In the genomic region with DNA sequence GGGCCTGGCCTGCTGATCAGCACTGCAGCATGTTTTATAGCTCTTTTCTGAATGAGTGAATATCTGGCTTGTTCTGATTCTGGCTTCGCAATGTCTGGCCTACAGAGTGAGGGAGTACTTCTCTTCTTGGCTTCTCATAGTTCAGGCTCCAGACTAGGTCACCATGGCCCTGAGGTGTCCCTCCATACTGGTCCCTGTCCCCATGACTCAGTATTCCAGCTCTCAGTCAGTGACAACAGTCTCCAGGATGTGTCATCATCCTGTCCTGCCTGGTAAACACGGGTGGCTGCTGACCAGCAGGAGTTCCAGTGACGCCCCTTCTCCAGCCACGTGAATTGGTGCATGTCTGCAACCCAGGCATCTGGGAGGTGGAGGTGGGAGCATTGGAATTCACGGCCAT, we compare ENCODE assay signal across 23 mouse cellular contexts. TPM values are rescaled to one million over a fixed set of nuclear protein-coding genes. Genes with fewer than 3 reads are reported as not detected.
A peak's percentile ranks its signal among the peaks of the same experiment; 100 is the strongest.
DNase-seq lines count a peak whose midpoint lies in the region; ATAC-seq and TF ChIP-seq lines count a peak whose summit lies in the region.
"Had no signal": no experiment of that assay in that cellular context is flagged by ENCODE, and none has a peak within 500 bp of the region (broad histone marks: within the 10 kb centered on the region; RNA-seq: fewer than 3 reads in every experiment).

No protein-coding gene starts in this region.

- H3K4me1 ChIP-seq in CH12.LX (ENCODE audit: control insufficient read depth in 1 of 2, insufficient read depth in 2 of 2), result peaks cover 59 to 80% of the 10 kb centered on the region in 2 experiments
- H3K4me1 ChIP-seq in bone marrow macrophage, adult 2 months (ENCODE audit: control insufficient read depth, insufficient read depth, low read length), result peaks cover 51% of the 10 kb centered on the region
- H3K4me1 ChIP-seq in limb, embryonic 12.5 days (replicated peaks), result peaks cover 52% of the 10 kb centered on the region
- no peaks in the 10 kb centered on the region for H3K4me1 ChIP-seq in forebrain, postnatal 0 days (ENCODE audit: insufficient read depth)

- dilution Hi-C loops in CH12.LX (cut with MboI; ENCODE audit: extremely low pct_ligation_motif_present, extremely low pct_unique_long_range_greater_than_20kb, low sequenced_read_pairs), result no loop called here

- WGBS in limb, embryonic 12.5 days, result 85% methylated on average over 5 of the region's 5 CpGs
- WGBS in forebrain, postnatal 0 days, result 81% methylated on average over 5 of the region's 5 CpGs

- peak; percentile 73 to 86 for DNase-seq in adrenal gland, adult (ENCODE audit: inconsistent age in 2 of 2, low spot score in 1 of 2)
- DNase-seq in adrenal gland, postnatal 4 days (ENCODE audit: low spot score in 2 of 2), result no peak
- no peak for DNase-seq in CH12.LX (ENCODE audit: extremely low read depth)
- no peak for DNase-seq in forebrain, postnatal 0 days
- DNase-seq in lung, postnatal 14 days, result no peak
- DNase-seq in urinary bladder, postnatal 10 days (ENCODE audit: low spot score), result no peak
- DNase-seq: cerebellum, postnatal 10 days; heart, postnatal 14 days; kidney, adult 9 months; kidney, postnatal 10 days; liver, postnatal 0 days; midbrain, embryonic 14.5 days; spleen, adult 18-20 months; thymus, postnatal 25 days had no signal

- in situ Hi-C loops in CH12.LX (cut with MboI; ENCODE audit: low pct_ligation_motif_present, low pct_unique_long_range_greater_than_20kb, low sequenced_read_pairs), result no loop called here

- no peak overlapping the region for H3K9ac ChIP-seq in CH12.LX (ENCODE audit: insufficient read depth, low read depth)
- H3K9ac ChIP-seq in limb, embryonic 12.5 days (replicated peaks), result no peak overlapping the region
- H3K9ac ChIP-seq in forebrain, postnatal 0 days, result no peak overlapping the region
- H3K9ac ChIP-seq: forebrain, embryonic 13.5 days; hindbrain, embryonic 12.5 days; liver, embryonic 12.5 days; liver, postnatal 0 days; neural tube, embryonic 15.5 days had no signal

- H3K79me2 ChIP-seq in CH12.LX (replicated peaks; ENCODE audit: control insufficient read depth, extremely low read depth, insufficient read depth, poor library complexity, severe bottlenecking), result peaks cover 11% of the 10 kb centered on the region; the same call in 1 of the 2 replicates

- no peaks in the 10 kb centered on the region for H3K27me3 ChIP-seq in CH12.LX (replicated peaks)
- no peaks in the 10 kb centered on the region for H3K27me3 ChIP-seq in limb, embryonic 12.5 days
- no peaks in the 10 kb centered on the region for H3K27me3 ChIP-seq in forebrain, postnatal 0 days (ENCODE audit: insufficient read depth, low read length)
- H3K27me3 ChIP-seq: forebrain, embryonic 13.5 days; hindbrain, embryonic 12.5 days; neural tube, embryonic 15.5 days had no signal

- peak overlapping the region; percentile 99 for H3K27ac ChIP-seq in CH12.LX (ENCODE audit: insufficient read depth, low read depth)
- H3K27ac ChIP-seq in bone marrow macrophage, adult 2 months (ENCODE audit: insufficient read depth, low read depth, low read length), result 0 out of 2 replicates have a peak overlapping the region, but pooled peaks have one; percentile 21
- peak overlapping the region; percentile 86; the same call in 1 of the 2 replicates for H3K27ac ChIP-seq in limb, embryonic 12.5 days
- H3K27ac ChIP-seq in forebrain, postnatal 0 days (ENCODE audit: low read depth, low read length), result no peak overlapping the region
- H3K27ac ChIP-seq: forebrain, embryonic 13.5 days; hindbrain, embryonic 12.5 days; liver, embryonic 12.5 days; neural tube, embryonic 15.5 days had no signal

- no peak for TF ChIP-seq CTCF in CH12.LX (conservative IDR thresholded peaks at IDR 0.05 in 1 of 2, IDR thresholded peaks at IDR 0.05 in 1 of 2; ENCODE audit: low read depth in 2 of 2, low read length in 2 of 2)
- no peak for TF ChIP-seq CTCF in bone marrow macrophage, adult 2 months (IDR thresholded peaks at IDR 0.05; ENCODE audit: low read depth, low read length)
- no peak for TF ChIP-seq CTCF in forebrain, postnatal 0 days (IDR thresholded peaks at IDR 0.05; ENCODE audit: low read depth)

- H3K4me2 ChIP-seq in CH12.LX (ENCODE audit: insufficient read depth, low read depth, poor library complexity, severe bottlenecking), result no peak overlapping the region
- H3K4me2 ChIP-seq in limb, embryonic 12.5 days, result no peak overlapping the region
- H3K4me2 ChIP-seq in forebrain, postnatal 0 days (ENCODE audit: low read depth), result no peak overlapping the region
- H3K4me2 ChIP-seq: forebrain, embryonic 13.5 days; hindbrain, embryonic 12.5 days; liver, embryonic 12.5 days; neural tube, embryonic 15.5 days had no signal

- TF ChIP-seq EP300 in CH12.LX (IDR thresholded peaks at IDR 0.05; ENCODE audit: low read length), result no peak

- no peaks in the 10 kb centered on the region for H3K9me3 ChIP-seq in CH12.LX (replicated peaks; ENCODE audit: low read length)
- H3K9me3 ChIP-seq in limb, embryonic 12.5 days, result no peaks in the 10 kb centered on the region
- H3K9me3 ChIP-seq in forebrain, postnatal 0 days (ENCODE audit: low read length), result no peaks in the 10 kb centered on the region
- H3K9me3 ChIP-seq: forebrain, embryonic 13.5 days; G1E; hindbrain, embryonic 12.5 days; liver, embryonic 12.5 days; neural tube, embryonic 15.5 days had no signal

- ATAC-seq in limb, embryonic 12.5 days (ENCODE audit: insufficient number of reproducible peaks, insufficient read depth, low FRiP score, low TSS enrichment, low read depth), result no peak
- ATAC-seq in forebrain, postnatal 0 days, result no peak
- ATAC-seq: forebrain, embryonic 13.5 days; intestine, embryonic 16.5 days; liver, embryonic 12.5 days; liver, postnatal 0 days had no signal

- H3K36me3 ChIP-seq in CH12.LX (replicated peaks in 1 of 2; ENCODE audit: control insufficient read depth in 1 of 2, insufficient read depth in 1 of 2, low read length in 1 of 2), result no peaks in the 10 kb centered on the region
- no peaks in the 10 kb centered on the region for H3K36me3 ChIP-seq in limb, embryonic 12.5 days
- no peaks in the 10 kb centered on the region for H3K36me3 ChIP-seq in forebrain, postnatal 0 days (ENCODE audit: insufficient read depth)
- H3K36me3 ChIP-seq: G1E; hindbrain, embryonic 12.5 days; liver, embryonic 12.5 days; neural tube, embryonic 15.5 days had no signal

- no peak overlapping the region for H3K4me3 ChIP-seq in CH12.LX (replicated peaks in 1 of 3; ENCODE audit: low read depth in 2 of 3, low read length in 2 of 3, poor library complexity in 1 of 3)
- no peak overlapping the region for H3K4me3 ChIP-seq in bone marrow macrophage, adult 2 months (ENCODE audit: insufficient read depth, low read length)
- H3K4me3 ChIP-seq in limb, embryonic 12.5 days (replicated peaks), result no peak overlapping the region
- H3K4me3 ChIP-seq in forebrain, postnatal 0 days (ENCODE audit: low read depth, low read length), result no peak overlapping the region
- H3K4me3 ChIP-seq: forebrain, embryonic 13.5 days; hindbrain, embryonic 12.5 days; liver, embryonic 12.5 days; neural tube, embryonic 15.5 days had no signal

- TF ChIP-seq POLR2A in CH12.LX (IDR thresholded peaks at IDR 0.05; ENCODE audit: low read depth, low read length), result no peak
- TF ChIP-seq POLR2A in bone marrow macrophage, adult 2 months (IDR thresholded peaks at IDR 0.05; ENCODE audit: borderline replicate concordance, low read depth, low read length), result no peak

- TF ChIP-seq RAD21 in CH12.LX (IDR thresholded peaks at IDR 0.05; ENCODE audit: low read depth, low read length), result no peak

TF ChIP-seq in CH12.LX, 34 proteins besides CTCF, POLR2A, EP300 and RAD21 (continues in another document):
- TF ChIP-seq BHLHE40 (IDR thresholded peaks at IDR 0.05; ENCODE audit: low read depth, low read length) (no peak), TCF12 (IDR thresholded peaks at IDR 0.05; ENCODE audit: low read depth, low read length) (no peak), MAZ (IDR thresholded peaks at IDR 0.05; ENCODE audit: low read depth, low read length) (no peak), ZKSCAN1 (IDR thresholded peaks at IDR 0.05; ENCODE audit: borderline replicate concordance, low read depth, low read length) (no peak), USF2 (conservative IDR thresholded peaks at IDR 0.05; ENCODE audit: low read depth, low read length) (no peak), MXI1 (IDR thresholded peaks at IDR 0.05; ENCODE audit: low read depth, low read length) (no peak), JUND (conservative IDR thresholded peaks at IDR 0.05; ENCODE audit: low read depth, low read length) (no peak), MAFK (IDR thresholded peaks at IDR 0.05; ENCODE audit: insufficient replicate concordance, low read length) (no peak), MAX (IDR thresholded peaks at IDR 0.05; ENCODE audit: low read length) (no peak)

RNA-seq across cellular contexts. Expression of a gene that starts 3.5 kb away (rescaled TPM):
- total RNA-seq in adrenal gland, postnatal 4 days (2021), result 1 to 10 TPM; 1.1 to 2.3 TPM
- total RNA-seq in CH12.LX (2012; rRNA removed) (43.4 and 65.7 TPM in 2 replicates), CH12.LX (2014; rRNA removed) (25.9 and 26.3 TPM in 2 replicates)
- polyA plus RNA-seq in CH12.LX (2012; ENCODE audit: insufficient read length, low read depth), result 49.6 and 53.9 TPM in 2 replicates
- not detected in 2 replicates for polyA plus RNA-seq in bone marrow macrophage, adult 2 months (2012; ENCODE audit: insufficient read depth, insufficient read length, missing spikeins)
- polyA plus RNA-seq in limb, embryonic 12.5 days (2016; fragmentation: Nextera tagmentation; extraction: Ambion mirVana), result 0.20 and 0.45 TPM in 2 replicates
- total RNA-seq in forebrain, postnatal 0 days (2014; rRNA removed), result 0.08 TPM in 1 of 2 replicates, not detected in the other
- 0.06 TPM in 2 replicates for polyA plus RNA-seq in forebrain, postnatal 0 days (2015; fragmentation: Nextera tagmentation; extraction: Ambion mirVana)
- total RNA-seq: common myeloid progenitor, adult 5-6 weeks had no signal
- polyA plus RNA-seq: G1E had no signal

RNA-seq across cellular contexts. Expression of a gene that starts 33.1 kb away (rescaled TPM):
- total RNA-seq in adrenal gland, postnatal 4 days (2021), result 10 to 100 TPM; 69.1 to 73.3 TPM
- total RNA-seq in CH12.LX (2012; rRNA removed), result 26.5 and 28.8 TPM in 2 replicates
- total RNA-seq in CH12.LX (2014; rRNA removed), result 15.1 and 15.5 TPM in 2 replicates
- polyA plus RNA-seq in CH12.LX (2012; ENCODE audit: insufficient read length, low read depth), result 18.4 and 22.5 TPM in 2 replicates
- 42.8 and 52.7 TPM in 2 replicates for polyA plus RNA-seq in bone marrow macrophage, adult 2 months (2012; ENCODE audit: insufficient read depth, insufficient read length, missing spikeins)
- 30.7 and 31.0 TPM in 2 replicates for polyA plus RNA-seq in limb, embryonic 12.5 days (2016; fragmentation: Nextera tagmentation; extraction: Ambion mirVana)
- total RNA-seq in forebrain, postnatal 0 days (2014; rRNA removed), result 86.9 and 90.7 TPM in 2 replicates
- polyA plus RNA-seq in forebrain, postnatal 0 days (2015; fragmentation: Nextera tagmentation; extraction: Ambion mirVana), result 17.7 and 19.2 TPM in 2 replicates

RNA-seq across cellular contexts. Expression of a gene that starts 37.4 kb away (rescaled TPM):
- 100 to 1,000 TPM; 128 to 138 TPM for total RNA-seq in adrenal gland, postnatal 4 days (2021)
- total RNA-seq in CH12.LX (2012; rRNA removed) (198 and 208 TPM in 2 replicates), CH12.LX (2014; rRNA removed) (240 and 277 TPM in 2 replicates)
- polyA plus RNA-seq in CH12.LX (2012; ENCODE audit: insufficient read length, low read depth), result 107 and 126 TPM in 2 replicates
- polyA plus RNA-seq in bone marrow macrophage, adult 2 months (2012; ENCODE audit: insufficient read depth, insufficient read length, missing spikeins), result 75.5 and 91.6 TPM in 2 replicates
- polyA plus RNA-seq in limb, embryonic 12.5 days (2016; fragmentation: Nextera tagmentation; extraction: Ambion mirVana), result 350 and 361 TPM in 2 replicates
- 214 and 330 TPM in 2 replicates for total RNA-seq in forebrain, postnatal 0 days (2014; rRNA removed)
- polyA plus RNA-seq in forebrain, postnatal 0 days (2015; fragmentation: Nextera tagmentation; extraction: Ambion mirVana), result 388 and 459 TPM in 2 replicates

Comparison
In these comparisons a context has a peak if more than half of its experiments do, and no peak if none do; other contexts are left out.
1. DNase-seq: peak in adrenal gland, adult (2 of 2); none in adrenal gland, postnatal 4 days (0 of 2), CH12.LX (single experiment), forebrain, postnatal 0 days (single experiment), lung, postnatal 14 days (single experiment) and urinary bladder, postnatal 10 days (single experiment).
2. RNA of a gene that starts 3.5 kb away (polyA plus RNA-seq): 49.6 to 53.9 TPM in CH12.LX; 0.20 to 0.45 TPM in limb, embryonic 12.5 days, not detected in bone marrow macrophage, adult 2 months and 0.06 TPM in forebrain, postnatal 0 days; every median in the first group is over 10 times any median in the second.